Mouse (Mus musculus) liver, adult 2 months (tissue): Measurements from ENCODE around the gene Unc50. TPM values are rescaled to one million over a fixed set of nuclear protein-coding genes. Genes with fewer than 3 reads are reported as not detected.

Experiments used
- DNase-seq: peaks from one replicate; pipeline ENCODE4 v3.0.0-alpha.2; 2011; ENCODE audit warnings: low read depth, low spot score; ENCODE audit errors: extremely low read depth
- H3K27ac ChIP-seq: fragments of 200-500 bp; replicated peaks from 2 replicates; pipeline ENCODE4 v1.5.1; 2012; ENCODE audit warnings: low read depth, mild to moderate bottlenecking, control low read depth, inconsistent platforms, low read length; ENCODE audit not compliant: insufficient read depth
- H3K27me3 ChIP-seq: fragments of 200-500 bp; 2 replicates; pipeline ENCODE4 v1.6.1; 2012; ENCODE audit warnings: mild to moderate bottlenecking, moderate library complexity, low read length, inconsistent platforms; ENCODE audit not compliant: control insufficient read depth, insufficient read depth
- H3K36me3 ChIP-seq: fragments of 200-500 bp; 2 replicates; pipeline ENCODE4 v1.6.1; 2012; ENCODE audit warnings: low read length, inconsistent platforms; ENCODE audit not compliant: control insufficient read depth, insufficient read depth
- H3K4me1 ChIP-seq: fragments of 200-500 bp; 2 replicates; pipeline ENCODE4 v1.6.1; 2011; ENCODE audit warnings: low read length; ENCODE audit not compliant: control insufficient read depth, insufficient read depth
- H3K4me3 ChIP-seq: fragments of 200-500 bp; 2 replicates; pipeline ENCODE4 v1.5.1; 2011; ENCODE audit warnings: low read depth, mild to moderate bottlenecking, control low read depth, low read length, moderate library complexity; ENCODE audit not compliant: insufficient read depth
- H3K79me2 ChIP-seq: fragments of 200-500 bp; 2 replicates; pipeline ENCODE4 v1.6.1; 2012; ENCODE audit warnings: inconsistent platforms, mild to moderate bottlenecking, low read length, moderate library complexity; ENCODE audit not compliant: control insufficient read depth, insufficient read depth
- H3K9ac ChIP-seq: fragments of 200-500 bp; 2 replicates; pipeline ENCODE4 v1.6.1; 2012; ENCODE audit warnings: low read depth, mild to moderate bottlenecking, control low read depth, inconsistent platforms, low read length
- CTCF ChIP-seq: fragments of 200-500 bp; IDR thresholded peaks from 2 replicates; pipeline ENCODE4 v1.5.1; 2011; ENCODE audit warnings: low read depth, low read length, control low read depth
- POLR2A ChIP-seq: fragments of 200-500 bp; IDR thresholded peaks from 2 replicates; pipeline ENCODE4 v1.6.1; 2011; ENCODE audit warnings: low read length, control low read depth; ENCODE audit not compliant: insufficient read depth; ENCODE audit errors: extremely low read depth
- WGBS: fragments of 180-500 bp; shearing (Covaris S2); methylation state at CpG from one replicate; pipeline ENCODE4 v1.1.7; 2018; 5-methylcytosine and 5-hydroxymethylcytosine counted together
- polyA plus RNA-seq: library from polyadenylated mRNA; depleted of rRNA; stranded (reverse); fragments of >200 nt; gene quantifications from 2 replicates; pipeline ENCODE4 v1.2.3, GENCODE M21; 2012; rRNA removed
- total RNA-seq: library from RNA; depleted of rRNA; stranded (reverse); fragments of >200 nt; gene quantifications from 2 replicates; pipeline ENCODE4 v1.2.3, GENCODE M21; 2014; rRNA removed

Unc50 gene
- total and polyA plus RNA-seq, 2 experiments, result 38.1 to 51.4 TPM

GRCm38 (mm10) chr1:37484612-37485011, 54.7 kb downstream of the Unc50 start:
- H3K4me1 ChIP-seq, result no peaks in the 10 kb centered on the region
- no peaks in the 10 kb centered on the region for H3K79me2 ChIP-seq
- H3K27me3 ChIP-seq, result no peaks in the 10 kb centered on the region
- no peak for TF ChIP-seq POLR2A
- no peak for TF ChIP-seq CTCF
- no peak for DNase-seq
- no peak overlapping the region for H3K27ac ChIP-seq
- H3K36me3 ChIP-seq, result no peaks in the 10 kb centered on the region
- 84% methylated on average over 4 of the region's 4 CpGs for WGBS
- H3K9ac ChIP-seq, result no peak overlapping the region
- H3K4me3 ChIP-seq, result no peak overlapping the region

- Histone ChIP-seq H3K36me3 (no peaks in the 10 kb centered on the region), H3K79me2 (no peaks in the 10 kb centered on the region), H3K9ac (no peak overlapping the region), H3K4me1 (no peaks in the 10 kb centered on the region), H3K4me3 (no peak overlapping the region), H3K27me3 (no peaks in the 10 kb centered on the region), H3K27ac (no peak overlapping the region)
- WGBS, result 91% methylated on average over 1 of the region's 1 CpGs
- DNase-seq, result peak; percentile 12
- TF ChIP-seq POLR2A, result no peak
Measured at GRCm38 (mm10) chr1:37486439-37486838, 56.5 kb downstream of the Unc50 start.

GRCm38 (mm10) chr1:37486994-37487393, 57.1 kb downstream of the Unc50 start:
- Histone ChIP-seq H3K27ac (no peak overlapping the region), H3K4me3 (no peak overlapping the region), H3K4me1 (no peaks in the 10 kb centered on the region), H3K36me3 (no peaks in the 10 kb centered on the region), H3K9ac (no peak overlapping the region), H3K79me2 (no peaks in the 10 kb centered on the region), H3K27me3 (no peaks in the 10 kb centered on the region)
- no peak for DNase-seq
- 70% methylated on average over 3 of the region's 3 CpGs for WGBS
- TF ChIP-seq CTCF (no peak), POLR2A (no peak)

- 82% methylated on average over 12 of the region's 12 CpGs for WGBS
- H3K27me3 ChIP-seq, result no peaks in the 10 kb centered on the region
- H3K9ac ChIP-seq, result no peak overlapping the region
- no peaks in the 10 kb centered on the region for H3K36me3 ChIP-seq
- H3K4me3 ChIP-seq, result no peak overlapping the region
- TF ChIP-seq CTCF, result no peak
- no peak for TF ChIP-seq POLR2A
- DNase-seq, result no peak
- no peaks in the 10 kb centered on the region for H3K79me2 ChIP-seq
- H3K4me1 ChIP-seq, result no peaks in the 10 kb centered on the region
- H3K27ac ChIP-seq, result no peak overlapping the region
Measured at GRCm38 (mm10) chr1:37488531-37488930, 58.6 kb downstream of the Unc50 start.

Other genes with a start within 250 kb of the Unc50 start
- gene Cnga3, start 215.7 kb upstream of the Unc50 start, total RNA-seq, result not detected in 2 replicates
- gene Cnga3, start 215.7 kb upstream of the Unc50 start, polyA plus RNA-seq, result not detected in 2 replicates
- gene Inpp4a, start 130.3 kb upstream of the Unc50 start, total RNA-seq, result 12.4 and 19.2 TPM in 2 replicates
- gene Inpp4a, start 130.3 kb upstream of the Unc50 start, polyA plus RNA-seq, result 8.1 and 8.2 TPM in 2 replicates
- 41.6 and 47.2 TPM in 2 replicates for gene Coa5, start within 50 bp of the Unc50 start, total RNA-seq
- 45.8 and 53.2 TPM in 2 replicates for gene Coa5, start within 50 bp of the Unc50 start, polyA plus RNA-seq
- gene Mgat4a, start 110.9 kb downstream of the Unc50 start, total RNA-seq, result 1.2 and 1.5 TPM in 2 replicates
- gene Mgat4a, start 110.9 kb downstream of the Unc50 start, polyA plus RNA-seq, result 0.17 and 0.21 TPM in 2 replicates